Mouse (Mus musculus) CD4-positive naive resting alpha-beta T cell, adult 57 days (primary cell): Measurements from ENCODE around the gene Sh3d21. TPM values are rescaled to one million over a fixed set of nuclear protein-coding genes. Genes with fewer than 3 reads are reported as not detected.

Source experiments
- total RNA-seq: library from RNA; stranded (reverse); gene quantifications from one replicate; pipeline ENCODE4 v1.2.4, GENCODE M21; 2023

Gene Sh3d21
- total RNA-seq = 1.0 TPM

GRCm38 (mm10) chr4:126163067-126163659 is at the start of gene Sh3d21:
Sh3d21 (minus strand) TSS chr4:126163491.

GRCm38 (mm10) chr4:126202303-126203181 is 39.3 kb upstream of the Sh3d21 start, which contains the start of gene Thrap3:
Thrap3 (minus strand) TSS chr4:126202760.

GRCm38 (mm10) chr4:126147533-126148160 is 15.6 kb downstream of the Sh3d21 start, which contains the start of gene Eva1b:
Eva1b (plus strand) TSS chr4:126147744.

GRCm38 (mm10) chr4:126103590-126104068 is 59.7 kb downstream of the Sh3d21 start, which contains the start of gene Stk40:
Stk40 (plus strand) TSS chr4:126103957.

Other genes starting within 250 kb of the Sh3d21 start
- gene Csf3r, start 138.9 kb downstream of the Sh3d21 start, total RNA-seq = 4.6 TPM
- gene Mrps15, start 116.6 kb downstream of the Sh3d21 start, total RNA-seq = 46.9 TPM
- gene Oscp1, start 104.9 kb downstream of the Sh3d21 start, total RNA-seq = 1.2 TPM
- 11.0 TPM for gene Lsm10, start 66.9 kb downstream of the Sh3d21 start, total RNA-seq
- gene Stk40, start 59.5 kb downstream of the Sh3d21 start, total RNA-seq = 25.2 TPM
- 15.0 TPM for gene Eva1b, start 15.7 kb downstream of the Sh3d21 start, total RNA-seq
- 645 TPM for gene Thrap3, start 39.3 kb upstream of the Sh3d21 start, total RNA-seq
- gene Map7d1, start 92.9 kb upstream of the Sh3d21 start, total RNA-seq = 52.5 TPM
- gene Trappc3, start 98.8 kb upstream of the Sh3d21 start, total RNA-seq = 36.3 TPM
- gene Col8a2, start 123.3 kb upstream of the Sh3d21 start, total RNA-seq = not detected
- 37.7 TPM for gene Adprhl2, start 158.2 kb upstream of the Sh3d21 start, total RNA-seq
- not detected for gene Tekt2, start 162.2 kb upstream of the Sh3d21 start, total RNA-seq